Mouse (Mus musculus) Muller cell, postnatal 12 days (primary cell): Measurements from ENCODE around the gene Ccl17.
A peak's percentile ranks its signal among the peaks of the same experiment; 100 is the strongest.

Experiments
- DNase-seq: peaks from one replicate; pipeline ENCODE4 v3.0.0-alpha.2; 2015; ENCODE audit errors: inconsistent ontology term

Gene Ccl17

GRCm38 (mm10) chr8:94810153-94810552 lies at the start of gene Ccl17:
Ccl17 (plus strand) TSS chr8:94810453.
- peak; percentile 81 for DNase-seq

GRCm38 (mm10) chr8:94767035-94767434 lies 43.2 kb upstream of the Ccl17 start:
- no peak for DNase-seq

GRCm38 (mm10) chr8:94770945-94771344 lies 39.3 kb upstream of the Ccl17 start:
- no peak for DNase-seq

- peak; percentile 95 for DNase-seq
Measured at GRCm38 (mm10) chr8:94771941-94772670, 38.1 kb upstream of the Ccl17 start, which contains the start of gene Cx3cl1. Cx3cl1 (plus strand) TSS chr8:94772009.

- DNase-seq, result no peak
Measured at GRCm38 (mm10) chr8:94773048-94773447, 37.2 kb upstream of the Ccl17 start.

- DNase-seq, result no peak
Measured at GRCm38 (mm10) chr8:94773700-94774171, 36.5 kb upstream of the Ccl17 start.

- no peak for DNase-seq
Measured at GRCm38 (mm10) chr8:94774601-94775000, 35.7 kb upstream of the Ccl17 start.

- DNase-seq, result no peak
Measured at GRCm38 (mm10) chr8:94776346-94776745, 33.9 kb upstream of the Ccl17 start.

- DNase-seq, result peak; percentile 63
Measured at GRCm38 (mm10) chr8:94778036-94778435, 32.2 kb upstream of the Ccl17 start.

- DNase-seq, result no peak
Measured at GRCm38 (mm10) chr8:94778473-94778872, 31.8 kb upstream of the Ccl17 start.

- no peak for DNase-seq
Measured at GRCm38 (mm10) chr8:94778895-94779533, 31.2 kb upstream of the Ccl17 start.

GRCm38 (mm10) chr8:94779534-94780294 lies 30.5 kb upstream of the Ccl17 start:
- DNase-seq, result no peak

GRCm38 (mm10) chr8:94780491-94781154 lies 29.6 kb upstream of the Ccl17 start:
- DNase-seq, result no peak

- no peak for DNase-seq
Measured at GRCm38 (mm10) chr8:94781155-94781837, 29.0 kb upstream of the Ccl17 start.

- DNase-seq, result no peak
Measured at GRCm38 (mm10) chr8:94781838-94782235, 28.4 kb upstream of the Ccl17 start.

GRCm38 (mm10) chr8:94783890-94784289 lies 26.4 kb upstream of the Ccl17 start:
- no peak for DNase-seq

GRCm38 (mm10) chr8:94785247-94785985 lies 24.8 kb upstream of the Ccl17 start:
- DNase-seq, result no peak

GRCm38 (mm10) chr8:94785995-94786595 lies 24.2 kb upstream of the Ccl17 start:
- DNase-seq, result no peak

GRCm38 (mm10) chr8:94787524-94788501 lies 22.4 kb upstream of the Ccl17 start:
- DNase-seq, result peak; percentile 68
